Mouse (Mus musculus) CH12.LX (cell line): Measurements from ENCODE around the gene Notch3.
A peak's percentile ranks its signal among the peaks of the same experiment; 100 is the strongest.

Experiments
- CHD2 ChIP-seq: IDR thresholded peaks from 2 replicates; pipeline ENCODE4 v1.6.1; 2011; ENCODE audit warnings: low read length, improper control_type of control experiment
- CTCF ChIP-seq, 2 experiments: IDR thresholded peaks in 1 of 2; conservative IDR thresholded peaks in 1 of 2; 2 replicates each; pipeline ENCODE4 v1.5.1; 2011 to 2012; ENCODE audit warnings: low read depth in 2 of 2, low read length in 2 of 2, improper control_type of control experiment in 1 of 2, inconsistent platforms in 1 of 2, mild to moderate bottlenecking in 1 of 2, moderate library complexity in 1 of 2
- USF1 ChIP-seq: IDR thresholded peaks from 2 replicates; pipeline ENCODE4 v1.6.1; 2014; ENCODE audit warnings: low read depth, mild to moderate bottlenecking, inconsistent platforms, low read length, improper control_type of control experiment

GRCm38 (mm10) chr17:32092895-32093294, 73.8 kb downstream of the Notch3 start:
- TF ChIP-seq CHD2 = no peak
- no peak for TF ChIP-seq USF1
- peak in 1 of 2 experiments; percentile 25; a peak in 1 of 4 replicates for TF ChIP-seq CTCF (conservative IDR thresholded peaks at IDR 0.05 in 1 of 2, IDR thresholded peaks at IDR 0.05 in 1 of 2; ENCODE audit: low read depth in 2 of 2, low read length in 2 of 2)
